Mouse (Mus musculus) liver, postnatal 0 days (tissue): ENCODE data around the gene Rara.

Experiments
- CTCF ChIP-seq: sonication (generic); IDR thresholded peaks from 2 replicates; pipeline ENCODE4 v1.5.1; 2016; ENCODE audit warnings: antibody characterized with exemption, low read depth
- EP300 ChIP-seq: IDR thresholded peaks from 2 replicates; pipeline ENCODE4 v1.6.1; 2016; ENCODE audit warnings: antibody characterized with exemption, low read depth, mild to moderate bottlenecking

- no peak for TF ChIP-seq CTCF
- TF ChIP-seq EP300, result no peak
These were observed 24.5 kb downstream of the Rara start for GRCm38 (mm10) chr11:98952111-98952510.
